In the genomic region with DNA sequence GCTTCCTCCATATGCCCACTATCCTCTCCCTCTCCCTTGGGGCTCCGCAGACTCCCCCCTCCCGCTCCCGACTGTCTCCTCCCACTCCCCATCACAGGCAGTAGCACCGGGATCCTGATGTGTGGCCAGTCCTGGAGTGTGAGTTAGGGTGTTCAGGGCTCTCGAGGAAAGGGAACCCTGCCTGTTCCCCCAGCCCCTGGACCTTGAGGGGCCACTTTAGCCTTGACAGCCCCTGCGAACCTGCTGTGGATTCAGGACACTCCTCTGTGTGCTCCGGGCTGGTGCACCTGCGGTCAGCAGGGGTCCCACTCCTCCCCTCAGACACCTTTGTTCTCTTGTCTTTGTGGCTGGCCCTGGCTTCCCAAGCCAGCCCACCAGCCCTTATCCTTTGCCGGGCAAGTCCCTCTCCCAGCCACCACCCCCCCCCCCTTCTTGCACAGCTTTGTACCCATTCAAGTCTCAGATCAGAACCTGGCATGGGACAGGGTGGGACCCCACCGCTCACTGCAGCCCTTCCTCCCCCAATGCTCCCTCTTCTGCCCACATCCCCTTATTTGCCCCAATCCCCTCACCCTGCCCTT, we compare ENCODE assay signal across 7 mouse cellular contexts. TPM values are rescaled to one million over a fixed set of nuclear protein-coding genes. Genes with fewer than 3 reads are reported as not detected.
A peak's percentile ranks its signal among the peaks of the same experiment; 100 is the strongest.
DNase-seq lines count a peak whose midpoint lies in the region; ATAC-seq and TF ChIP-seq lines count a peak whose summit lies in the region.

No protein-coding gene starts in this region.

- H3K36me3 ChIP-seq in E14TG2a.4 (ENCODE audit: insufficient read depth, low read length): no peaks in the 10 kb centered on the region
- H3K36me3 ChIP-seq in hindbrain, embryonic 14.5 days (replicated peaks; ENCODE audit: control insufficient read depth, insufficient read depth): peaks cover 18% of the 10 kb centered on the region
- peaks cover 17% of the 10 kb centered on the region for H3K36me3 ChIP-seq in midbrain, embryonic 12.5 days

- peak overlapping the region; percentile 65 for H3K4me3 ChIP-seq in E14TG2a.4 (replicated peaks; ENCODE audit: low read length)
- peak overlapping the region; percentile 67 for H3K4me3 ChIP-seq in hindbrain, embryonic 14.5 days (replicated peaks; ENCODE audit: low read length)
- peak overlapping the region; percentile 85 for H3K4me3 ChIP-seq in midbrain, embryonic 12.5 days

- H3K27ac ChIP-seq in hindbrain, embryonic 14.5 days: peak overlapping the region; percentile 93
- H3K27ac ChIP-seq in midbrain, embryonic 12.5 days (replicated peaks): peak overlapping the region; percentile 95

- 4% methylated on average over 10 of the region's 10 CpGs for WGBS in hindbrain, embryonic 14.5 days
- 2% methylated on average over 9 of the region's 10 CpGs for WGBS in midbrain, embryonic 12.5 days

- peaks cover 28% of the 10 kb centered on the region for H3K4me1 ChIP-seq in E14TG2a.4 (replicated peaks; ENCODE audit: low read depth, low read length)
- H3K4me1 ChIP-seq in hindbrain, embryonic 14.5 days (replicated peaks; ENCODE audit: control insufficient read depth, insufficient read depth, low read length): peaks cover 34% of the 10 kb centered on the region
- H3K4me1 ChIP-seq in midbrain, embryonic 12.5 days: peaks cover 47% of the 10 kb centered on the region

- peak overlapping the region; percentile 99 for H3K9ac ChIP-seq in hindbrain, embryonic 14.5 days
- H3K9ac ChIP-seq in midbrain, embryonic 12.5 days (replicated peaks): peak overlapping the region; percentile 97

- no peaks in the 10 kb centered on the region for H3K9me3 ChIP-seq in E14TG2a.4 (ENCODE audit: low read length)
- H3K9me3 ChIP-seq in hindbrain, embryonic 14.5 days (ENCODE audit: control insufficient read depth, low read length): no peaks in the 10 kb centered on the region
- no peaks in the 10 kb centered on the region for H3K9me3 ChIP-seq in midbrain, embryonic 12.5 days

- TF ChIP-seq CTCF in E14TG2a.4 (conservative IDR thresholded peaks at IDR 0.05; ENCODE audit: low read length): no peak

- peak; percentile 32 for DNase-seq in ZHBTc4 (ENCODE audit: low read depth, low spot score)
- DNase-seq in hindbrain, embryonic 14.5 days (ENCODE audit: low spot score): no peak
- no peak for DNase-seq in layer of hippocampus, postnatal 10 days (ENCODE audit: low spot score in 2 of 2)
- no peak for DNase-seq in ovary, adult 18-20 months (ENCODE audit: low spot score)
- DNase-seq in layer of hippocampus, postnatal 36 days: no peak

- peak overlapping the region; percentile 63 for H3K4me2 ChIP-seq in hindbrain, embryonic 14.5 days (replicated peaks)
- H3K4me2 ChIP-seq in midbrain, embryonic 12.5 days (replicated peaks): peak overlapping the region; percentile 78

- ATAC-seq in hindbrain, embryonic 14.5 days (ENCODE audit: low FRiP score): peak; percentile 55
- ATAC-seq in midbrain, embryonic 12.5 days (ENCODE audit: low FRiP score, low read depth): peak; percentile 73

- peaks cover 44% of the 10 kb centered on the region for H3K27me3 ChIP-seq in E14TG2a.4 (ENCODE audit: insufficient read depth, low read length)
- H3K27me3 ChIP-seq in hindbrain, embryonic 14.5 days (ENCODE audit: control insufficient read depth, insufficient read depth, low read length): no peaks in the 10 kb centered on the region
- H3K27me3 ChIP-seq in midbrain, embryonic 12.5 days: no peaks in the 10 kb centered on the region; the same call in 1 of the 2 replicates

RNA-seq across cellular contexts. Expression of gene Glyctk, which starts 10.0 kb away (rescaled TPM):
- 2.3 and 3.0 TPM in 2 replicates for polyA plus RNA-seq in hindbrain, embryonic 14.5 days (2014; fragmentation: Nextera tagmentation; extraction: Ambion mirVana)
- 10.8 and 11.0 TPM in 2 replicates for polyA plus RNA-seq in midbrain, embryonic 12.5 days (2016; fragmentation: Nextera tagmentation; extraction: Ambion mirVana)
- total RNA-seq in layer of hippocampus, postnatal 10 days (2021): 1 to 10 TPM; 4.5 to 6.0 TPM
- 1 to 10 TPM; 4.2 to 4.8 TPM for total RNA-seq in layer of hippocampus, postnatal 36 days (2021)

RNA-seq across cellular contexts. Expression of gene Wdr82, which starts 22.8 kb away (rescaled TPM):
- 40.2 and 42.3 TPM in 2 replicates for polyA plus RNA-seq in hindbrain, embryonic 14.5 days (2014; fragmentation: Nextera tagmentation; extraction: Ambion mirVana)
- 35.6 and 36.3 TPM in 2 replicates for polyA plus RNA-seq in midbrain, embryonic 12.5 days (2016; fragmentation: Nextera tagmentation; extraction: Ambion mirVana)
- 100 to 1,000 TPM; 156 to 164 TPM for total RNA-seq in layer of hippocampus, postnatal 10 days (2021)
- total RNA-seq in layer of hippocampus, postnatal 36 days (2021): 100 to 1,000 TPM; 143 TPM

RNA-seq across cellular contexts. Expression of gene Col6a4, which starts 51.4 kb away (rescaled TPM):
- 0.32 and 0.87 TPM in 2 replicates for polyA plus RNA-seq in hindbrain, embryonic 14.5 days (2014; fragmentation: Nextera tagmentation; extraction: Ambion mirVana)
- 0.29 and 0.32 TPM in 2 replicates for polyA plus RNA-seq in midbrain, embryonic 12.5 days (2016; fragmentation: Nextera tagmentation; extraction: Ambion mirVana)
- total RNA-seq in layer of hippocampus, postnatal 10 days (2021): 1 to 10 TPM in 1 of 2 experiments, under 1 TPM in 1; 0.96 to 1.9 TPM
- total RNA-seq in layer of hippocampus, postnatal 36 days (2021): 1 to 10 TPM; 1.2 to 1.8 TPM

RNA-seq across cellular contexts. Expression of gene Ppm1m, which starts 51.6 kb away (rescaled TPM):
- 13.0 and 13.4 TPM in 2 replicates for polyA plus RNA-seq in hindbrain, embryonic 14.5 days (2014; fragmentation: Nextera tagmentation; extraction: Ambion mirVana)
- polyA plus RNA-seq in midbrain, embryonic 12.5 days (2016; fragmentation: Nextera tagmentation; extraction: Ambion mirVana): 31.9 and 39.1 TPM in 2 replicates
- total RNA-seq in layer of hippocampus, postnatal 10 days (2021): 10 to 100 TPM; 12.8 to 18.8 TPM
- 10 to 100 TPM; 16.0 to 20.8 TPM for total RNA-seq in layer of hippocampus, postnatal 36 days (2021)

RNA-seq across cellular contexts. Expression of gene Twf2, which starts 55.0 kb away (rescaled TPM):
- polyA plus RNA-seq in hindbrain, embryonic 14.5 days (2014; fragmentation: Nextera tagmentation; extraction: Ambion mirVana): 49.6 and 52.9 TPM in 2 replicates
- 53.1 and 58.0 TPM in 2 replicates for polyA plus RNA-seq in midbrain, embryonic 12.5 days (2016; fragmentation: Nextera tagmentation; extraction: Ambion mirVana)
- total RNA-seq in layer of hippocampus, postnatal 10 days (2021): 10 to 100 TPM; 40.8 to 41.3 TPM
- total RNA-seq in layer of hippocampus, postnatal 36 days (2021): 10 to 100 TPM; 52.1 to 57.5 TPM
